8 mouse cellular contexts compared by ENCODE assay signal in the genomic region with DNA sequence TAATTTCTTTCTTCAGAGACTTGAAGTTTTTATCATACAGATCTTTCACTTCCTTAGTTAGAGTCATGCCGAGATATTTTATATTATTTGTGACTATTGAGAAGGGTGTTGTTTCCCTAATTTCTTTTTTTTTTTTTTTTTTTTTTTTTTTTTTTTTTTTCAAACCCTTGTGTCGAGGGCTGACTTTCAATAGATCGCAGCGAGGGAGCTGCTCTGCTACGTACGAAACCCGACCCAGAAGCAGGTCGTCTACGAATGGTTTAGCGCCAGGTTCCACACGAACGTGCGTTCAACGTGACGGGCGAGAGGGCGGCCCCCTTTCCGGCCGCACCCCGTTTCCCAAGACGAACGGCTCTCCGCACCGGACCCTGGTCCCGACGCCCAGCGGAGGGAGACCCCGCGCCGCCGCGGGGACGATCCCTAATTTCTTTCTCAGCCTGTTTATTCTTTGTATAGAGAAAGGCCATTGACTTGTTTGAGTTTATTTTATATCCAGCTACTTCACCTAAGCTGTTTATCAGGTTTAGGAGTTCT.
A peak's percentile ranks its signal among the peaks of the same experiment; 100 is the strongest.
DNase-seq lines count a peak whose midpoint lies in the region; ATAC-seq lines count a peak whose summit lies in the region.
"Not testable (repeated sequence)": the region's sequence is repeated elsewhere in the genome, so short reads cannot be mapped to it uniquely, and the experiment has no call there.

No protein-coding gene starts in this region.

- WGBS in embryonic facial prominence, embryonic 14.5 days = 77% methylated on average over 32 of the region's 33 CpGs
- 67% methylated on average over 33 of the region's 33 CpGs for WGBS in heart, embryonic 16.5 days
- WGBS in kidney, embryonic 16.5 days = 78% methylated on average over 31 of the region's 33 CpGs
- 73% methylated on average over 33 of the region's 33 CpGs for WGBS in limb, embryonic 15.5 days
- WGBS in midbrain, embryonic 16.5 days = 85% methylated on average over 33 of the region's 33 CpGs
- 78% methylated on average over 33 of the region's 33 CpGs for WGBS in stomach, embryonic 14.5 days

- not testable (repeated sequence) for H3K27me3 ChIP-seq in embryonic facial prominence, embryonic 14.5 days (replicated peaks; ENCODE audit: control insufficient read depth, insufficient read depth, low read length); heart, embryonic 16.5 days (ENCODE audit: control insufficient read depth, insufficient read depth, low read length); kidney, embryonic 16.5 days (ENCODE audit: insufficient read depth, low read length); limb, embryonic 15.5 days; midbrain, embryonic 16.5 days (ENCODE audit: control insufficient read depth, insufficient read depth, low read depth, low read length); stomach, embryonic 14.5 days (ENCODE audit: control insufficient read depth, insufficient read depth, low read length)

- H3K36me3 ChIP-seq in embryonic facial prominence, embryonic 14.5 days (ENCODE audit: control insufficient read depth, insufficient read depth, low read length); heart, embryonic 16.5 days (ENCODE audit: control insufficient read depth, insufficient read depth); kidney, embryonic 16.5 days (ENCODE audit: insufficient read depth, low read length); limb, embryonic 15.5 days; midbrain, embryonic 16.5 days (ENCODE audit: control insufficient read depth, insufficient read depth, low read length); stomach, embryonic 14.5 days (ENCODE audit: control insufficient read depth, insufficient read depth, low read length): not testable (repeated sequence)

- not testable (repeated sequence) for H3K9me3 ChIP-seq in embryonic facial prominence, embryonic 14.5 days (ENCODE audit: control insufficient read depth, low read length); heart, embryonic 16.5 days (replicated peaks; ENCODE audit: control insufficient read depth, low read length); kidney, embryonic 16.5 days (ENCODE audit: low read length); limb, embryonic 15.5 days; midbrain, embryonic 16.5 days (replicated peaks; ENCODE audit: control insufficient read depth, low read length, poor library complexity, severe bottlenecking); stomach, embryonic 14.5 days (ENCODE audit: control insufficient read depth, low read depth, low read length)

- peak; percentile 62 for DNase-seq in 3T3-L1 (ENCODE audit: low read depth, low spot score)
- DNase-seq in adrenal gland, postnatal 4 days (ENCODE audit: low spot score in 2 of 2) = peak; percentile 42 to 67
- DNase-seq in embryonic facial prominence, embryonic 14.5 days (ENCODE audit: low spot score) = not testable (repeated sequence)

- not testable (repeated sequence) for H3K27ac ChIP-seq in embryonic facial prominence, embryonic 14.5 days (replicated peaks; ENCODE audit: low read depth, low read length); heart, embryonic 16.5 days (ENCODE audit: low read length); kidney, embryonic 16.5 days (ENCODE audit: low read length); limb, embryonic 15.5 days; midbrain, embryonic 16.5 days (ENCODE audit: low read length); stomach, embryonic 14.5 days (ENCODE audit: low read length)

- ATAC-seq in embryonic facial prominence, embryonic 14.5 days (ENCODE audit: low read depth) = peak; percentile 90
- ATAC-seq in heart, embryonic 16.5 days (replicated peaks; ENCODE audit: extremely low read depth, insufficient read depth, low FRiP score) = peak; percentile 86
- peak; percentile 84; the same call in 1 of the 2 replicates for ATAC-seq in kidney, embryonic 16.5 days (ENCODE audit: low FRiP score, low TSS enrichment)
- ATAC-seq in limb, embryonic 15.5 days (ENCODE audit: insufficient number of reproducible peaks, low FRiP score, low TSS enrichment, low read depth) = peak; percentile 78
- peak; percentile 66; the same call in 1 of the 2 replicates for ATAC-seq in midbrain, embryonic 16.5 days
- ATAC-seq in stomach, embryonic 14.5 days (ENCODE audit: insufficient number of reproducible peaks, insufficient read depth, low FRiP score, low read depth) = peak; percentile 71

- H3K9ac ChIP-seq in embryonic facial prominence, embryonic 14.5 days (ENCODE audit: low read depth, low read length); heart, embryonic 16.5 days (ENCODE audit: low read length); kidney, embryonic 16.5 days (replicated peaks; ENCODE audit: low read length); limb, embryonic 15.5 days; midbrain, embryonic 16.5 days (ENCODE audit: low read depth, low read length); stomach, embryonic 14.5 days (replicated peaks; ENCODE audit: low read depth, low read length): not testable (repeated sequence)

- H3K4me1 ChIP-seq in embryonic facial prominence, embryonic 14.5 days (ENCODE audit: control insufficient read depth, insufficient read depth, low read length); heart, embryonic 16.5 days (ENCODE audit: control insufficient read depth, insufficient read depth, low read length); kidney, embryonic 16.5 days (ENCODE audit: insufficient read depth, low read length); limb, embryonic 15.5 days; midbrain, embryonic 16.5 days (ENCODE audit: control insufficient read depth, insufficient read depth, low read length); stomach, embryonic 14.5 days (ENCODE audit: control insufficient read depth, insufficient read depth, low read length): not testable (repeated sequence)

- H3K4me3 ChIP-seq in embryonic facial prominence, embryonic 14.5 days (ENCODE audit: low read depth, low read length); heart, embryonic 16.5 days (ENCODE audit: low read length); kidney, embryonic 16.5 days (ENCODE audit: low read length); limb, embryonic 15.5 days; midbrain, embryonic 16.5 days (ENCODE audit: low read depth, low read length); stomach, embryonic 14.5 days (ENCODE audit: low read depth, low read length): not testable (repeated sequence)

- not testable (repeated sequence) for H3K4me2 ChIP-seq in embryonic facial prominence, embryonic 14.5 days (ENCODE audit: low read depth, low read length); heart, embryonic 16.5 days (ENCODE audit: low read depth, low read length); kidney, embryonic 16.5 days (replicated peaks; ENCODE audit: low read depth, low read length); limb, embryonic 15.5 days; midbrain, embryonic 16.5 days (ENCODE audit: low read length); stomach, embryonic 14.5 days (replicated peaks; ENCODE audit: low read depth, low read length)
